Mouse (Mus musculus): ENCODE results near the gene Gm12169.

GRCm38 (mm10) chr11:46479311-46479710 lies 44.7 kb upstream of the Gm12169 start:
- TF ChIP-seq CTCF (IDR thresholded peaks at IDR 0.05; ENCODE audit: control insufficient read depth, insufficient read depth, low read length): no peak
- TF ChIP-seq POLR2A (IDR thresholded peaks at IDR 0.05; ENCODE audit: borderline replicate concordance, control insufficient read depth, low read depth, low read length): no peak
